Mouse (Mus musculus) retina, postnatal 1 day (tissue): Measurements from ENCODE around the gene Snapc4.
"Not testable (repeated sequence)": the region's sequence is repeated elsewhere in the genome, so short reads cannot be mapped to it uniquely, and the experiment has no call there.

Experiments
- DNase-seq: peaks from one replicate; pipeline ENCODE4 v3.0.0-alpha.2; 2012

Gene Snapc4

DNA sequence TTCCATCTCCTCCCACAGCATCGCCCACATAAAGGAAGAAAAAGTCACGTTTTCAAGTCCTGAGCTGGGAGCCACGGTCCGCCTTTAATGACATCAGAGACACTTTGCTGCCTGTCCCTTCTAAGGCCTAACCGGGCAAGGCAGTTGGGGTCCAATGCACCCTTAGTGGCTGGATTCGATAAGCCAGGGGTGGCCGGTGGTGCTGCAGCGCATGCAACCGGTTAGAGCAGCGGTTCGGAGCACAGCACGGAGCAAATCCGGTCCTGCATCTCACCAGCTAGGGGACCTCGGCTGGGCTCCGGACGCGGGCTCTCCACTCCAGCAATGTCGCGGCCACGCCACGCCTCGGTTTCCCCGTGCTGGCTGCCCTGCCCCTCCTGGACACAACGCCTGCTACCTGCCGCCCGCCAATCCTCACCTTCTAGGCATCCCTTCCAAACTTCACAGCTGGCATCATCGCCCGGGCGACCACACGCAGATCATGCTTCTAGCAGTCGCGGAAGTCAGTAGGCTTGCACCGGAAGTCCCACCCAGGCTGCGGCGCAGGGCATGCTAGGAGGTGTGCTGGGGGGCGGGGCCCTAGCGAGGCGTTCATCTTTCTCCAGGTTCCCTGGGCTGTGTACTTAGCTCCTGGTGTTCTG lies at the start of gene Snapc4:
Snapc4 (minus strand) TSS at position 523 of the 641 bp plus-strand sequence.
- peak; percentile 91 for DNase-seq

- no peak for DNase-seq
Measured at GRCm38 (mm10) chr2:26429851-26430250, 49.4 kb upstream of the Snapc4 start.

GRCm38 (mm10) chr2:26424541-26424940 lies 44.1 kb upstream of the Snapc4 start:
- no peak for DNase-seq

DNA sequence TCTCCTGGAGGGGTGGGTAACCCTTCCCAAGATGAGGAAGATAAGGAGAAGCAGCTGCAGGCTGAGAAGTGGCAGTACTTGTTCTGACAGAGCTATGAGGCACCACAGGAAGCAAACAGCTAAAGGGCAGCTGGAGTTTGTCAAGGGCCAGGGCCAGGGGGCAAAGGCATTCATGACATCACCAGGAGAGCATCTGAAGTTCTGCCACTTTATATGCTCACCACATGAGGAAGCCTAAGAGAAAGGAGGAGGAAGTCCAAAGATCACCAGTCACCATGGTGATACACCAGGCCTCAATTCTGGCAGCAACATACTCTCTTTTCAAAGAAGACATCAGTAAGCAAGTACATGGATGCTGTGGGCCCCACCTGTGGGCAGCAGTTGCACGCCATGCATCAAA lies 42.6 kb upstream of the Snapc4 start:
- no peak for DNase-seq

GRCm38 (mm10) chr2:26421969-26422368 lies 41.5 kb upstream of the Snapc4 start:
- no peak for DNase-seq

DNA sequence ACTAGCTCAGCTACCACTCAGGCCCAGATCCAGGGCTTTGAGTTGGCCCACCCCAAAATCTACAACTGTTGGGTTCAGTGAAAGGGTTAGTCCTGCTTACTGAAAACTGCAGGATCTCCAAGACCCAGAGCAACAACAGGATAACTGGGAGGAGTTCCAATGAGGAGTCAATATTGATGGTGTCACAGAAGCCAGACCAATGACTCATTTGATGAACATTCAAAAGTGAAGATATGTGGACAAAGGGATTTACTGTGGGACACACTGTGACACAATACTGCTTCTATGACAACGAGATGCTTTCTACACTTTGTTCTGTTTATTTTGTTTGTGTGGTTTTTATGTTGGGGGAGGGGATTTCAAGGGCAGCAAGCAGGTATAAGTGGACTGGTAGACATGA lies 37.7 kb upstream of the Snapc4 start:
- no peak for DNase-seq

DNA sequence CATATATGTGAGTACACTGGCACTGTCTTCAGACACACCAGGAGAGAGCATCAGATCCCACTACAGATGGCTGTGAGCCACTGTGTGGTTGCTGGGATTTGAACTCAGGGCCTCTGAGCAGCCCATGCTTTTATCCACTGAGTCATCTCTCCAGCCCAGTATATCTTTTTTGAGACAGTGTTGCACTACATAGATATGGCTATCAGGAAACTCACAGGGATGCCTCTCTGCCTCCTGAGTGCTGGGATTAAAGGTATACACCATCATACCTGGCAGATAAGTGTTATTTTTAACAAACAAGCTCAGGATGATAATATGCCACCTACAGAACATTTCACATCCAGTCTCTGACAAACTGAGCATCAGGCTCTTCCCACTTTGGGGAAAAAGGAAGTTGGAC lies 36.6 kb upstream of the Snapc4 start:
- DNase-seq, result no peak

GRCm38 (mm10) chr2:26410931-26411411 lies 30.5 kb upstream of the Snapc4 start:
- peak; percentile 22 for DNase-seq

DNA sequence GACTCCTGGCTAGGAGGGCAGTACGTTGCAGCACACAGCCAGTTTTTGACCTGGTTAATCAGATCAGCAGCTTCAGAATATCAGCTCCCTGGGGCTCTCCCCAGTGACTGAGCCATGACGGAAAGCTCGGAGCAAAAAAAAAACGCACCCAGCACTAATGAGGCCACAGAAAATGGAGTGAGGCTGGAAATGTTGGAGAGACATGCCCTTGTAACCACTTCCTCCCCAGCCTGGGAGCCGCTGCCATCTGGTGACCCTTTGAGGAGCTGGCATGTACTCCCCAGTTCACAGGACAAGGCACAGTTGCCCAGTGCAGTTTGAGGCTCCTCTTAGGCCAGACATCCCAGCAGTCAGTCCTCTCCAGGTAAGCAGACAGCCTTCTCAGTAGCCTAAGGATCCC lies 29.6 kb upstream of the Snapc4 start:
- peak; percentile 36 for DNase-seq

- DNase-seq, result no peak
Measured at GRCm38 (mm10) chr2:26409362-26409761, 28.9 kb upstream of the Snapc4 start.

GRCm38 (mm10) chr2:26408515-26409356 lies 28.3 kb upstream of the Snapc4 start, which contains the start of gene Inpp5e:
TSS of gene Inpp5e (minus strand) at chr2:26409203.
- DNase-seq, result peak; percentile 95

DNA sequence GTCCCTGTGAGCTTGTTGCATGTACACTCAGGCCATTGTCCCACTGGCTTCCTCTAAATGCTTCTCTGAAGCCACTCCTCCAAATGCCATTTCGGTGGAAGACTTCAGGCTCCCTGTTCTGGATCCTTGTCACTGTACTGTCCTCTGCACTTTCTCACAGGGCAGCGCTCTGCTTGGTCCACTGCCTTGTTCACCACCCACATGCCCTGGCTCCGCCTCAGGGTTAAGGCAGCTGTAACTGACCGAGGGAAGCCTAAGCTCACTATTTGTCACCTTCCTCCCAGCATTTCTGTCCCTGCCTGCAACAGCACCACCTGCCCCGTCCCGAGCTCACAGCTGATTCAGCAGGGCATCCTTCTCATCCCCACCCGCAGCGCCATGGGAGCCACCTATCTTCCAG lies 22.9 kb upstream of the Snapc4 start:
- DNase-seq, result no peak

- no peak for DNase-seq
Measured at GRCm38 (mm10) chr2:26402265-26402664, 21.8 kb upstream of the Snapc4 start.

GRCm38 (mm10) chr2:26401023-26401422 lies 20.6 kb upstream of the Snapc4 start:
- DNase-seq, result no peak

GRCm38 (mm10) chr2:26400296-26400695 lies 19.8 kb upstream of the Snapc4 start:
- no peak for DNase-seq

DNA sequence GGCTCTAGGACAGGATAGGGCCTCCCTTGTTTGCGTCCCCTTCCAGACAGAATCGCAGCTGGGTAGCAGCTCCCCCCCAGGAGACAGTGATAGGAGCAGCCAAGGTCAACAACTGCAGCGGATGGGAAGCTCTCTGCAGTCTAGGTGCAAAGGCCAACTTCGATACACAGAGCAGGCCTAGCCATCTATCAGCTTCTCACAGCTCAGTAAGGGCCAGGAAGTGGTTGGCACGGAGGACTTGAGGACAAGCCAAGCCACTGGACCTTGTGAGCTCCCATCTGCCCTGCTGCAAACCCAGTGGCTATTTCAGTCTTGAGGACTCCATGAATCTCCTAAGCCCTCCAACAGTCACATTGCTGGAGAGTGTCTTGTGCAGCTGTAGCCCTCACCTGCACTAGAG lies 19.2 kb upstream of the Snapc4 start:
- no peak for DNase-seq

DNA sequence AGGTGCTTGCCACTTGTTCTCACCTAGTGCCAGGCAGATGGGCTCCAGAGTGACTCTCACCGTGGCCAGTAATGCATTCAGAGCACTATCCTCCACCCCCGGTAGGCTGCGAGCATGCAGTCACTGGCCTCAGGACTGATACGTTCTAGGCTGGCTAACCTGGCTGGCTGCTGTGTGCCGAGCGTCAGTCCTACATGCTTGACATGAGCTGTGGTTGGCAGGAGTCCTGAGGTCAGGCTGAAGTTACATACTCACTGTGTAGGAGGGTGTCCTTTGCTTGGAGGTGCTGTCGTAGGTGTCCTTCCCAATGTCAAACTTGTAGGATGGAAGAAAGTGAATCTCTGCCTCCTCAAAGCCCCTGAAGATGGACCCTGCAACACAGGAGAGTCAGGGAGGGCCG lies 18.5 kb upstream of the Snapc4 start:
- DNase-seq, result no peak

DNA sequence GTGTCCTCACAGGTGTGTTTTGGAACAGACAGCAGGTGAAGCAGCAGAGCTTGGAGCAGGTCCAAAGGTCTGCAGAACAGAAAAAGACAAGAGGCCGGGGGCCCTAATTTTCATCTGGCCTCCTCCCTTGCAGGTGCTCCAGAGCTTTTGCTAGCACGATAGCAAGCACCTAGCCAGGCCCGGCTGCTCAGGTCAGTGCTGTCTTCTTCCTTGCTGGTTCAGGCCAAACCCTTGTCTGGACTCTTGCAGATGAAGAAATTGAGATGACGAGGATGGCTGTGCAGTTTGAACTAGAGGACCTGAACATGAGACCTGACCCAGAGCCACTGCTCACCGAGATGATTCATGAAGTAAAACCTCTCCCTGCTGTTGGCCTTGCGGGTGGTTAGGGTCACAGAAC lies 11.2 kb upstream of the Snapc4 start:
- DNase-seq, result no peak

- no peak for DNase-seq
Measured at GRCm38 (mm10) chr2:26390954-26391353, 10.5 kb upstream of the Snapc4 start.

- peak; percentile 91 for DNase-seq
Measured at GRCm38 (mm10) chr2:26389154-26389690, 8.8 kb upstream of the Snapc4 start, which contains the start of the genes Entr1 and Pmpca. TSS of gene Entr1 (minus strand) at chr2:26389316. TSS of gene Pmpca (plus strand) at chr2:26389339.

GRCm38 (mm10) chr2:26388682-26389153 lies 8.3 kb upstream of the Snapc4 start:
- DNase-seq, result no peak

- DNase-seq, result no peak
Measured at GRCm38 (mm10) chr2:26387713-26388112, 7.3 kb upstream of the Snapc4 start.

- DNase-seq, result not testable (repeated sequence)
Measured at GRCm38 (mm10) chr2:26380871-26381270, 418 bp upstream of the Snapc4 start.

DNA sequence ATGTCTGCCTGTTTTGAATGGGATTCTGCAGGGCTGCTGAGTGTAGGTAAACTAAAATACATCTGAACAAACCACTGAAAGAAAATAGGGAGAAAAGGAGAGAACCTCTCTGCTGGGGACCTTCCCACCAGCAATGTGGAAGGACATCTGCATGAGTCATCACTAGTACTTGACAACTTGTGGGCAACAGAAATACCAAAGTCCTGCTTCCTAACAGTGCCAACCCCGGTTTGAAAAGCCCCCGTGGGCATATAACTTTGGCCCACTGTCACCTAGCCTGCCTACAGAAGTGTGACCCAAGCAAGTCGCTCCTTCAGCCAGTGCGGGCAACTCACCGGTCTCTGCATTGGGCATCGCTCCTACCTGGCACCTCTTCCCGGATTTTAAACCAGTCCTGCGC lies 8.1 kb downstream of the Snapc4 start:
- no peak for DNase-seq
